Mouse (Mus musculus): ENCODE results near the gene Trpv5. TPM values are rescaled to one million over a fixed set of nuclear protein-coding genes. Genes with fewer than 3 reads are reported as not detected.

Gene Trpv5
- total and polyA plus RNA-seq, 3 experiments: 0.12 to 0.26 TPM; not detected in 1

DNA sequence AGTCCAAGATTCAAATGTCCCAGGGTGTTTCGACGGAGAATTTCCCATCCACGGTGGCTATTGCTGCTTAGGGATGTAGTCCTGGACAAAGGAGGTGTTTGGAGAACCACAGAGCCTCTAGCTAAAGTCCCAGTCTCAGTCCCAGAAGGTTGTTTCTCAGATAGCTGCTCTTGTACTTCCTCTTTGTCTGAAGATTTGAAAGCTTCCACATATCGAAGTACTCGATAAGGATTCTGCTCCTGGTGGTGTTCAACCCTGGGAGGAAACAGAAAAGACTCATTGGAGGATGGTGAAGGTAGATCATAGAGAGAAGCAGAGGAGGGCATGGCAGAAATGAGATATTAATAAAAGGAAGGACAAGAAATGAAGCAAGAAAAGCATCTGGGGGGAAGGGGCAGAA is 27.4 kb downstream of the Trpv5 start:
- Histone ChIP-seq H3K9me3 (replicated peaks; ENCODE audit: insufficient read depth, low read length) (no peaks in the 10 kb centered on the region), H3K9ac (ENCODE audit: control insufficient read depth, low read depth, low read length, poor library complexity, severe bottlenecking) (no peak overlapping the region), H3K79me2 (ENCODE audit: control insufficient read depth, insufficient read depth, low read length, poor library complexity) (no peaks in the 10 kb centered on the region), H3K4me3 (ENCODE audit: control insufficient read depth in 1 of 2, insufficient read depth in 1 of 2, low read depth in 2 of 2, low read length in 2 of 2) (no peak overlapping the region), H3K4me1 (ENCODE audit: control insufficient read depth in 1 of 2, insufficient read depth in 2 of 2, low read length in 2 of 2) (peaks cover 0 to 11% of the 10 kb centered on the region in 2 experiments; a peak in 2 of 4 replicates), H3K27ac (ENCODE audit: control insufficient read depth, low read depth, low read length) (no peak overlapping the region), H3K27me3 (ENCODE audit: control insufficient read depth in 1 of 2, insufficient read depth in 2 of 2, low read length in 2 of 2) (no peaks in the 10 kb centered on the region), H3K36me3 (ENCODE audit: control insufficient read depth in 1 of 2, insufficient read depth in 2 of 2, low read length in 2 of 2) (peaks cover 0 to 5% of the 10 kb centered on the region in 2 experiments; a peak in 2 of 4 replicates)
- DNase-seq (ENCODE audit: low read depth, low spot score): peak; percentile 75
- peak; percentile 49; the same call in 1 of the 2 replicates for TF ChIP-seq RCOR1 (IDR thresholded peaks at IDR 0.05; ENCODE audit: low read depth, low read length)
- no peak for TF ChIP-seq TBP (IDR thresholded peaks at IDR 0.05; ENCODE audit: low read depth, low read length)
- TF ChIP-seq GATA1 (IDR thresholded peaks at IDR 0.05; ENCODE audit: low read depth, low read length): peak; percentile 68
- TF ChIP-seq EP300 (IDR thresholded peaks at IDR 0.05; ENCODE audit: low read depth in 1 of 2, low read length in 2 of 2): peak; percentile 58 to 69; a peak in 3 of 4 replicates

DNA sequence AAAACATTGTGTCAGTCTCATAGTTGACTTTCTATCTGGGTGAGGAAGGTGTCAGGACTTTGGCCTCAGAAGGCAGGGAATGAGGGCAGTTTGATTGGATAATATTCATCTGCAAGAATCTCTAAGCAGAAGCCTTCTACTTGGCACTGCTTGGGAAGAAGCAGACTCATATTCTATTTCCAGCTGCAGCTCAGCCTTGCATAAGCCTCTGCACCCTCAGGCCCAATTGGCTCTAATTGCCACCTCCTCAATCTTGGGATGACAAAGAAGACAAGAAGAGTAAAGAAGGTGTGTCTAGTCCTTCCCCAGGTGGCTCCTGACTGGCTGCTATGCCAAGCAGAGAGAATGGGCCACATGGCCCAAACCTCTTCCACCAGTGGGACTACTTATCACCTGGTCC is 33.9 kb downstream of the Trpv5 start:
- H3K9ac ChIP-seq (ENCODE audit: control insufficient read depth, low read depth, low read length, poor library complexity, severe bottlenecking): no peak overlapping the region
- H3K36me3 ChIP-seq (ENCODE audit: control insufficient read depth in 1 of 2, insufficient read depth in 2 of 2, low read length in 2 of 2): no peaks in the 10 kb centered on the region
- H3K9me3 ChIP-seq (replicated peaks; ENCODE audit: insufficient read depth, low read length): no peaks in the 10 kb centered on the region
- TF ChIP-seq RAD21 (IDR thresholded peaks at IDR 0.05; ENCODE audit: low read depth, low read length): no peak
- TF ChIP-seq USF1 (IDR thresholded peaks at IDR 0.05; ENCODE audit: low read depth, low read length): no peak
- no peaks in the 10 kb centered on the region for H3K27me3 ChIP-seq (ENCODE audit: control insufficient read depth in 1 of 2, insufficient read depth in 2 of 2, low read length in 2 of 2)
- H3K79me2 ChIP-seq (ENCODE audit: control insufficient read depth, insufficient read depth, low read length, poor library complexity): no peaks in the 10 kb centered on the region
- H3K4me3 ChIP-seq (ENCODE audit: control insufficient read depth in 1 of 2, insufficient read depth in 1 of 2, low read depth in 2 of 2, low read length in 2 of 2): no peak overlapping the region
- no peak for DNase-seq (ENCODE audit: low read depth, low spot score)
- no peak overlapping the region for H3K27ac ChIP-seq (ENCODE audit: control insufficient read depth, low read depth, low read length)
- H3K4me1 ChIP-seq (ENCODE audit: control insufficient read depth in 1 of 2, insufficient read depth in 2 of 2, low read length in 2 of 2): no peaks in the 10 kb centered on the region

DNA sequence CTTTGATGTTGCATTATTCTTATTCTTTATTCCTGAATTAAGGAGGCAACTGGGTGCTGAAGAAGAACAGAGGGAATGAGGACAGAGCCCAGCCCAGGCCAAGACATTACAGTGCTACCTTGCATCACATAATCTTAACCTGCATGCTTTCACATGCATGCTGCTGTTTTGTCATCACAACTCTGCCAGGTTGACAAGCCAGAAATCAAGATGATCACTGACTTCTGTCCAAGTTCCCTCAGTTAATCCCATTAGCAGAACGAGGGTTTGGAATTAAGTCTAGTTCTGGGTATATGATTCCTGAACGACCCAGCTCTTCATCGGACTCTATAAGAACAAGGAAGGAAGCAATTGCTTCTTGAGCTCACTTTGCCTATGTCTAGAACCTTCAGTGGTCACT is 34.3 kb downstream of the Trpv5 start:
- no peaks in the 10 kb centered on the region for H3K4me1 ChIP-seq (ENCODE audit: control insufficient read depth in 1 of 2, insufficient read depth in 2 of 2, low read length in 2 of 2)
- H3K9me3 ChIP-seq (replicated peaks; ENCODE audit: insufficient read depth, low read length): no peaks in the 10 kb centered on the region

DNA sequence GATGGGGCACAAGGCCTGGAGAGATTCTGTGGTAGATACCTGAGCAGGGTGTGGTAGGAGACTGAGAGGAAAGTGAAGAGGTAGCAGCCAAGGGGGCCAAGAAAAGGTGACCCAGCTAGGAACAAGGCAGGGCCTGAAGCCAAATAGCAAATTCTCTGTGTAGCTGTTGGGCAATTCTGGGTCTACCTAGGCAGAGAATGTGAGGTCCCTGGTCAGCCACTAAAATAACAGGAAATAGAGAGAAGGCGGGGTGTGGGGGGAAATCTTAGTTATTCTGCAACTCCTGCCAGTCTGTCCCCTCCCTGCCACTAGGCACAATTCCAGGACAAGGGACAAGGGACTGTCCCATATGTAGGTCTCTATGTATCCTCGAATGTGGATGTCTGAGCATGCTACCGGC is 37.3 kb downstream of the Trpv5 start:
- no peak overlapping the region for H3K4me3 ChIP-seq (ENCODE audit: control insufficient read depth in 1 of 2, insufficient read depth in 1 of 2, low read depth in 2 of 2, low read length in 2 of 2)
- TF ChIP-seq NELFE (IDR thresholded peaks at IDR 0.05; ENCODE audit: low read depth, low read length) (no peak), TCF12 (IDR thresholded peaks at IDR 0.05; ENCODE audit: low read depth, low read length) (no peak), GABPA (IDR thresholded peaks at IDR 0.05; ENCODE audit: low read depth, low read length) (no peak), GATA1 (IDR thresholded peaks at IDR 0.05; ENCODE audit: low read depth, low read length) (no peak), ZC3H11A (IDR thresholded peaks at IDR 0.05; ENCODE audit: low read depth, low read length) (no peak), TBP (IDR thresholded peaks at IDR 0.05; ENCODE audit: low read depth, low read length) (no peak), E2F4 (IDR thresholded peaks at IDR 0.05; ENCODE audit: borderline replicate concordance, low read depth, low read length) (no peak), ELF1 (IDR thresholded peaks at IDR 0.05; ENCODE audit: low read depth, low read length) (no peak), EP300 (IDR thresholded peaks at IDR 0.05; ENCODE audit: low read depth in 1 of 2, low read length in 2 of 2) (no peak), CHD2 (IDR thresholded peaks at IDR 0.05; ENCODE audit: low read length) (no peak)
- DNase-seq (ENCODE audit: low read depth, low spot score): no peak
- H3K4me1 ChIP-seq (ENCODE audit: control insufficient read depth in 1 of 2, insufficient read depth in 2 of 2, low read length in 2 of 2): no peaks in the 10 kb centered on the region
- H3K79me2 ChIP-seq (ENCODE audit: control insufficient read depth, insufficient read depth, low read length, poor library complexity): no peaks in the 10 kb centered on the region
- H3K27me3 ChIP-seq (ENCODE audit: control insufficient read depth in 1 of 2, insufficient read depth in 2 of 2, low read length in 2 of 2): no peaks in the 10 kb centered on the region
- no peak overlapping the region for H3K27ac ChIP-seq (ENCODE audit: control insufficient read depth, low read depth, low read length)
- no peaks in the 10 kb centered on the region for H3K36me3 ChIP-seq (ENCODE audit: control insufficient read depth in 1 of 2, insufficient read depth in 2 of 2, low read length in 2 of 2)
- H3K9me3 ChIP-seq (replicated peaks; ENCODE audit: insufficient read depth, low read length): no peaks in the 10 kb centered on the region
- no peak overlapping the region for H3K9ac ChIP-seq (ENCODE audit: control insufficient read depth, low read depth, low read length, poor library complexity, severe bottlenecking)

More for the DNA sequence above, 34.3 kb downstream of the Trpv5 start:
- Histone ChIP-seq H3K36me3 (ENCODE audit: control insufficient read depth in 1 of 2, insufficient read depth in 2 of 2, low read length in 2 of 2) (no peaks in the 10 kb centered on the region), H3K79me2 (ENCODE audit: control insufficient read depth, insufficient read depth, low read length, poor library complexity) (no peaks in the 10 kb centered on the region), H3K9ac (ENCODE audit: control insufficient read depth, low read depth, low read length, poor library complexity, severe bottlenecking) (no peak overlapping the region), H3K27me3 (ENCODE audit: control insufficient read depth in 1 of 2, insufficient read depth in 2 of 2, low read length in 2 of 2) (no peaks in the 10 kb centered on the region), H3K27ac (ENCODE audit: control insufficient read depth, low read depth, low read length) (no peak overlapping the region), H3K4me3 (ENCODE audit: control insufficient read depth in 1 of 2, insufficient read depth in 1 of 2, low read depth in 2 of 2, low read length in 2 of 2) (no peak overlapping the region)
- DNase-seq (ENCODE audit: low read depth, low spot score): no peak
- TF ChIP-seq CHD2 (IDR thresholded peaks at IDR 0.05; ENCODE audit: low read length) (no peak), BHLHE40 (IDR thresholded peaks at IDR 0.05; ENCODE audit: borderline replicate concordance, low read depth, low read length) (no peak), E2F4 (IDR thresholded peaks at IDR 0.05; ENCODE audit: borderline replicate concordance, low read depth, low read length) (no peak), CHD1 (IDR thresholded peaks at IDR 0.05; ENCODE audit: low read depth, low read length) (no peak), NRF1 (IDR thresholded peaks at IDR 0.05; ENCODE audit: insufficient read depth, low read depth, low read length, poor library complexity, severe bottlenecking) (no peak), NELFE (IDR thresholded peaks at IDR 0.05; ENCODE audit: low read depth, low read length) (no peak), ETS1 (IDR thresholded peaks at IDR 0.05; ENCODE audit: low read depth, low read length) (no peak), TCF12 (IDR thresholded peaks at IDR 0.05; ENCODE audit: low read depth, low read length) (no peak)
